Comparison of ENCODE assay signal across 8 mouse cellular contexts in genomic region chr9:92769528-92769927, GRCm38 (mm10).
A peak's percentile ranks its signal among the peaks of the same experiment; 100 is the strongest.
DNase-seq lines count a peak whose midpoint lies in the region; ATAC-seq lines count a peak whose summit lies in the region.

No protein-coding gene starts in this region.

- H3K4me3 ChIP-seq in embryonic facial prominence, embryonic 11.5 days (ENCODE audit: low read depth, low read length): no peak overlapping the region
- H3K4me3 ChIP-seq in midbrain, embryonic 10.5 days: no peak overlapping the region

- 63% methylated on average over 2 of the region's 2 CpGs for WGBS in embryonic facial prominence, embryonic 11.5 days
- 53% methylated on average over 2 of the region's 2 CpGs for WGBS in midbrain, embryonic 10.5 days

- no peak overlapping the region for H3K9ac ChIP-seq in embryonic facial prominence, embryonic 11.5 days (replicated peaks; ENCODE audit: low read length)

- ATAC-seq in embryonic facial prominence, embryonic 11.5 days (replicated peaks; ENCODE audit: insufficient number of reproducible peaks, low FRiP score, low TSS enrichment, low read depth): no peak

- no peaks in the 10 kb centered on the region for H3K36me3 ChIP-seq in embryonic facial prominence, embryonic 11.5 days (replicated peaks; ENCODE audit: control insufficient read depth, insufficient read depth, low read depth, low read length)
- H3K36me3 ChIP-seq in midbrain, embryonic 10.5 days: no peaks in the 10 kb centered on the region

- no peaks in the 10 kb centered on the region for H3K27me3 ChIP-seq in embryonic facial prominence, embryonic 11.5 days (ENCODE audit: control insufficient read depth, insufficient read depth, low read length)
- H3K27me3 ChIP-seq in midbrain, embryonic 10.5 days (ENCODE audit: low read depth, poor library complexity, severe bottlenecking): no peaks in the 10 kb centered on the region

- no peak overlapping the region for H3K4me2 ChIP-seq in embryonic facial prominence, embryonic 11.5 days (ENCODE audit: low read depth, low read length)

- peak; percentile 9 for DNase-seq in gastrocnemius, postnatal 10 days
- DNase-seq in gastrocnemius, postnatal 4 days (ENCODE audit: low spot score in 2 of 2): no peak
- DNase-seq in urinary bladder, postnatal 14 days (ENCODE audit: low spot score): peak; percentile 9
- no peak for DNase-seq in urinary bladder, adult 2 months (ENCODE audit: low spot score)
- DNase-seq in embryonic facial prominence, embryonic 11.5 days (ENCODE audit: low spot score): peak; percentile 19
- DNase-seq in retina, postnatal 1 day: peak; percentile 35
- DNase-seq in left cerebral cortex, postnatal 14 days (ENCODE audit: low spot score in 2 of 2): no peak
- DNase-seq in midbrain, embryonic 10.5 days (ENCODE audit: low spot score): no peak

- H3K4me1 ChIP-seq in embryonic facial prominence, embryonic 11.5 days (ENCODE audit: control insufficient read depth, insufficient read depth, low read length): no peaks in the 10 kb centered on the region
- H3K4me1 ChIP-seq in midbrain, embryonic 10.5 days: no peaks in the 10 kb centered on the region

- intact Hi-C loops in left cerebral cortex, postnatal 14 days (cut with DNase I): no loop called here

- no peak overlapping the region for H3K27ac ChIP-seq in embryonic facial prominence, embryonic 11.5 days (replicated peaks; ENCODE audit: low read depth, low read length)
- H3K27ac ChIP-seq in midbrain, embryonic 10.5 days (replicated peaks): no peak overlapping the region

- H3K9me3 ChIP-seq in embryonic facial prominence, embryonic 11.5 days (replicated peaks; ENCODE audit: control insufficient read depth, low read length): no peaks in the 10 kb centered on the region
- no peaks in the 10 kb centered on the region for H3K9me3 ChIP-seq in midbrain, embryonic 10.5 days (replicated peaks)

Comparison
In these comparisons a context has a peak if more than half of its experiments do, and no peak if none do; other contexts are left out.
1. DNase-seq: peak in gastrocnemius, postnatal 10 days (single experiment), urinary bladder, postnatal 14 days (single experiment), embryonic facial prominence, embryonic 11.5 days (single experiment) and retina, postnatal 1 day (single experiment); none in gastrocnemius, postnatal 4 days (0 of 2), urinary bladder, adult 2 months (single experiment), left cerebral cortex, postnatal 14 days (0 of 2) and midbrain, embryonic 10.5 days (single experiment).